Mouse (Mus musculus) thymus, adult 2 months (tissue): Measurements from ENCODE around the gene Slc8a1.

Source experiments
- CTCF ChIP-seq: fragments of 200-500 bp; IDR thresholded peaks from 2 replicates; pipeline ENCODE4 v1.5.1; 2012; ENCODE audit warnings: mild to moderate bottlenecking, control low read depth, low read length, moderate library complexity, borderline replicate concordance; ENCODE audit not compliant: control insufficient read depth, poor library complexity, insufficient read depth; ENCODE audit errors: extremely low read depth
- POLR2A ChIP-seq: fragments of 200-500 bp; IDR thresholded peaks from 2 replicates; pipeline ENCODE4 v1.6.1; 2012; ENCODE audit warnings: mild to moderate bottlenecking, low read length, control low read depth, moderate library complexity; ENCODE audit not compliant: control insufficient read depth, poor library complexity, insufficient read depth; ENCODE audit errors: extremely low read depth

- TF ChIP-seq POLR2A (no peak), CTCF (no peak)
Measured at GRCm38 (mm10) chr17:81636822-81637221, 101.4 kb downstream of the Slc8a1 start.
